Mouse (Mus musculus): ENCODE results near the gene Nfkb1.

Nfkb1 gene

DNA sequence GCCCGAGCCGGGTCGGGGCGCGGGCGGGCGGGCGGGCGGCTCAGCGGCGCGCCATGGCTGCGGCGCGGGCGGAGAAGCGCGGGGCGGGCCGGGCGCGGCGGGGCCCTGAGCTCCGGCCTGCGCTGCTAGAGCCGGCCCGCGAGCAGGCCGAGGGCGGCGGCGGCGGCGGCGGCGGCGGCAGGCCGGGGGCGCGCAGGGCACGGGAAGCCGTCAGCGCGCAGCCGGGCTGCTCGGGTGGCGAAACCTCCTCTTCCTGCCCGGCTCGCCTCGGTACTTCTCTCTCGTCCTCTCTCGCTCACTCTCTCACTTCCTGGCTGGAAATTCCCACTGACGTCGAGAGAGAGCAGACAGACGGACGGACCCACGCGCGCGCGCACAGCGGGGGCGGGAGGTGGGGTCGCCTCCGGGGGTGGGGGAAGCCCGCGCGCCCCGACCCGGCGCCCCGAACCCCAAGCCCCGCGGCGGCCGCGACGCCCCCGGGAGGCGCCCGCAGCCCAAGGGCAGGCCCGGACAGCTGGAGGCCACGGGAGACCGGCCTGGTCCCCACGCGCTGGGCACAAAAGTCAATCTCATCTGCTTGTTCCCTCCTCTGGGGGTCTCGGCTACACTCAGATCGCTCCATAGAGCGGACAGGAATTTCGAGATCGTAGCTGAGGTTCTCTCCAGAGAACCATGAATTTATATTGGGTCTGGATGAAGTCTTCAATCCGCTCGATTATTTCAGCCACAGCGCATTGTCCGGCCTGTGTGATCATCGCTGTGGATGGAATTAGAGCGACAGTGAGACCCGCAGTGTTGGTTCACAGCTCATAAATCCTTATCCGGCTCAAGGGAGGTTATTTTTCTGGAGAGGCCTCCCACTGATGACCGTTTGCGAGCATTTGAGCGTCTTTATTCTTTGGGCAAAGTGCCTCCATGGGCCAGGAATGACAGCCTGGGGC lies at the start of gene Nfkb1:
TSS of gene Nfkb1 (minus strand) at position 357 of the 941 bp plus-strand sequence.
- DNase-seq (ENCODE audit: extremely low spot score, low read depth, low spot score): peak; percentile 52

DNA sequence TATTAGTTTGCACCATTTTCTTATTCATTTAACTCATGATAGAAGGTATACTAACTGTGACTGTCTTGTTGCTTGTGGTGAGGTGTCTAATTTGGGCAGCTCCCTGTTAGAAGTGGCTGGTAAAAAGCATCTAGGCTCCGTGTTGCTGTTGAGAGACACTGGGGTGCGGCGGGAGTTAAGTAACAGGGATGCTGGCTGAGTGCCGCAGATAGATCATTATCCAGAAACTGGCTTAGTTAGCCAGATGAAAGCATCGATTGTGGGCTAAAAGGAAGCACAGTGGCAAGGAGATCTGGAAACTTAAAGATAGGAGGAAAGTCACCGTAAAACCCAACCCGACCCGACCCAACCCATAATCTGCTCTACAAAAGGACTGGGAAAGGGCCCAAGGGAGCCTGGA lies 49.4 kb upstream of the Nfkb1 start:
- DNase-seq (ENCODE audit: extremely low spot score, low read depth, low spot score): no peak

DNA sequence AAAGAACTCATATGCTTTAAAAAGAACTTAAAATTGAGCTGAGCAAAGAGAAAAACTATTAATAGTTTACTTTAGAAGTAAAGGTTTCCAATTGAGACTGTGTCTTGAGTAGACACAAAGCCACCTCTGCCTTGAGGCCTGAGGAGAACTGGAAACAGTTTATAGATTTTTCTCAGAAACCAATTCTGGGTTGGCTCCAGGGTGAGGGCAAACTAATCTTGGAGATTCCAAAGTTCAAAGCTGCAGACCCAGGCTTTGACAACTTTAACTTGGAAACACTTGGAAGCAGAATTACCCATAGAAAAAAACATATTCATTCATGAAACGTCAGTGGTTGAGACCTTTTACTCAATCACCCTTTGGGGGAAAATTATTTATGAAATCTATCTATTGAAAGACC lies 43.4 kb upstream of the Nfkb1 start:
- no peak for DNase-seq (ENCODE audit: extremely low spot score, low read depth, low spot score)

DNA sequence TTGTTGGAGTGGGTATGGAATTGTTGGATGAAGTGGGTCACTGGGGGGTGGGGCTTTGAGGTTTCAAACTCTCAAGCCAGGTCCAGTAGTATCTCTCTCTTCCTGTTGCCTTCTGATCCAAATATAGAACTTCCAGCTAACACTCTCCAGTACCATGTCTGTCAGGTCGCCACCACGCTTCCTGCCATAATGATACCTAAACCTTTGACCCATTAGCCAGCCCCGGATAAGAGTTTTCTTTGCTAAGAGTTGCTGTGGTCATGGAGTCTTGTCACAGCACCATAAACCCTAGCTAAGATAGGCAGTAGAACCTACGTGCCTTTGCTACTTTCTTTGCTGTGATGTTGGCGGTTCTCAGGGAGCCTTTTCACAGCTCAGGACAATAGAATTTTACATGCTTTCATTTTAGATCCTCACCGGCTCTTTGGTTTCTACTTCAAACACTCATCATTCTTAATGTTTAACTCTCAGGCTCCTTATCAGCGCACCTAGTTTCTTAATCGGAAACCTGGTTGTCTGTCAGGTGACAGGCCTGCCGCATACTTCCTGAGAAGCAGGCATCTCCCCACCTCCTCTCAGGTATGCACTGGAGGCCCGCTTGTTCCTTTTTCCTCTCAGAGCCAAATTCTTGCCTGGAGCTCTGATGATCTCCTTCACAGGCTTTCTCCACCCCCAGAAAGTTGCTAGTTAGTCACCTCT lies 41.5 kb upstream of the Nfkb1 start:
- DNase-seq (ENCODE audit: extremely low spot score, low read depth, low spot score): no peak

DNA sequence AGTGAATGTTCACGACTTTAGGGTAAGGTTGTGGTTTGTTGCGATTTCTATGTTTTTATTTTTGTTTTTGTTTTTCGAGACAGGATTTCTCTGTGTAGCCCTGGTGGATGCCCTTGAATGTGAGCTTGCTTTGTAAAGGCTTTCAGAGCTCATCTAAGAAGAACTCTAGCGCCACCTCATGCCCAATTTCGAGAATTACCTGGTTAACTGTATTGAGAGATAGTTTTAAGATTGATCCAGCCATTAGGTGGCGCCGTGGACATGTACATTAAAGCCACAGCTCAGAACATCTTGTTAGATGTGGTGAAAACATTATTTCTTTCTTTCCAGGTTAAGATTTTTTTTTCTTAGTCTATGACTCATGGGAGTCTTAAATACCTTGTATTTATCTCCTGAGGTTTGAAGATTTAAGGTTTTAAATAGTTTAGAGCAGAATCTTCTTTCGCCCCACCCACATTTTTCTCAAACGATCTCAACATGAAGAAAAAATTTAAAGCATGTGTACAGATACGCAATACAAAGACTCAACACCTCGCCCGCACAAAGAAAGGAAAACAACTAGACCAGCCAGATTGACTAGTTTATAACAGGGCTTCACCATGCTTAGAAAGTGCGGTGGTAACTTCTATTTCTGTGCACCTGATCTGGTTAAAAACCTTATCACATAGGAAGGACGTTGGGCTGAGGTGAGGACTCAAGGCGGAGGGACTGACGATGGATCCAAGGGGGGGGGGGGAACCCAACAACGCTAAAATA lies 40.1 kb upstream of the Nfkb1 start:
- peak; percentile 97 for DNase-seq (ENCODE audit: extremely low spot score, low read depth, low spot score)

DNA sequence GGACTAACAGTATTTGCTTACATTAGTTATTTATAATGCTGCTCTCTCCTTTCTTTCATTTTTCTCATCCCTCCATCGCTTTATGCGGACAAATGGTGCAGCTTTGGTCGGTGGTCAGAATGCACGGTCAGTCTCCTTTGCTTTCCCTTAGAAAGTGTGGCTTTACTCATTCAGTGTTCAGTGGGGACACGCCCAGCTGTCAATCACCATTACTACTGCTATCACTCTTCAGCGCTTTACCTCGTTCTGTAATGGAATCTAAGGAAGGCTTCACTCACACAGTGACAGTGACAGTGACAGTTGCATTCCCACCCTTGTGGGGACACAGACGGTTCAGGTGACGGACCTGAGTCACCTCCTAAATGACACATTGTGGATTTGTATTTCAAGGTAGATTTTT lies 39.4 kb upstream of the Nfkb1 start:
- no peak for DNase-seq (ENCODE audit: extremely low spot score, low read depth, low spot score)

DNA sequence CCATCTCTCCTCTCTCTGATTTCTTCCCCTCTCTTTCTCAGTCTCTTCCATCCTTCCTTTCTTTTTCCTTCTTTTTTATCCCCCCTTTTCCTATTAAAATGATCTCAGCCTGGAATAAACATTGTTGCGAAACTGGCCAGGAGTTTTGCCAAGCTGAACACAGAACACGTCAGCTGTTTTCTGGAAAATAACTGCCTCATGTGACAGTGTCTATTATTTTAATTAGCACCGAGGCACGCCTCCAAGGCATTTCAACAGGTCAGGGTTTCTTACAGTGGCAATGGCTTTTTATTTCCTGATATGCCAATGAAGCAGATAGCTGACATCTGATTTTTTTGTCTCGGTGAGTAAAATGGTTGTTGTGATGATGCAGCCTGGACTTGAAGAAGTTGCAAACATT lies 38.2 kb upstream of the Nfkb1 start:
- no peak for DNase-seq (ENCODE audit: extremely low spot score, low read depth, low spot score)

DNA sequence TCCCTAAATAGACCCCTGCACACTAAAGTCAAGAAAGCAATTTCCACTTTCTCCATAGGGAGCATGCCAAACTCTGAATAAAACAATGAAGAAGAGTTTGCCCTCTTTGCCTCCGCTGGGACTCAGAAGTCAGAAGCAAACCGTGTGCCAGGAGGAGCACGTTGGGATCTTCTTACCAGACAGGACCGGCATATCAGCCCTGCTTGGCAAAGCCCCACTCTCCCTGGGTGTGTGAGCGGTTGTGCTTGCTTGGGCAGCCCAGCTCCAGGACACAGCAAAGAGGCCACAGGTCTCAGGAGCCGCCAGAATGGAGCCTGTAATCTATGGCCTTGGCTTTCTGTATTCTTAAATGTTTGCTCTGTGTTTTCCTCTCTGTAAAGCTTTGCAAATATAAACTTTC lies 37.6 kb upstream of the Nfkb1 start:
- DNase-seq (ENCODE audit: extremely low spot score, low read depth, low spot score): no peak

DNA sequence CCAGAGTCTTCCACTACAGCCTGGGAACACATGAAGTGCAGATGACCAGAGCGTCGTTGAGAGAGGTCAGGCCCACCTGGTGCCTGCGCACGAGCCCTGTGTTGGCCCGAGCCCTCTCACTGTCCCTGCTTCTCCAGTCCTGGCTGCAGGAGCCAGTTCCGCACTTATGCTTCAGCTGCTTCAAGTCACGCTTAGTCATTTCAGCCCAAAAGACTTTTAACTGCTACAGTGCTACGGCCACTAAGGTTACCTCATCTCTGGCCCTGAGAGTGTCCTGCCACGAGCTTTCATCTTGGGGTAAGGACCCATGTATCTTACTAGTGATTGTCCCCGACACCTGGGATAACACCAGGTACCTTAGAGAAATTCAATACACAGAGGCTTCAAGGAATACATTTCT lies 36.0 kb upstream of the Nfkb1 start:
- no peak for DNase-seq (ENCODE audit: extremely low spot score, low read depth, low spot score)

DNA sequence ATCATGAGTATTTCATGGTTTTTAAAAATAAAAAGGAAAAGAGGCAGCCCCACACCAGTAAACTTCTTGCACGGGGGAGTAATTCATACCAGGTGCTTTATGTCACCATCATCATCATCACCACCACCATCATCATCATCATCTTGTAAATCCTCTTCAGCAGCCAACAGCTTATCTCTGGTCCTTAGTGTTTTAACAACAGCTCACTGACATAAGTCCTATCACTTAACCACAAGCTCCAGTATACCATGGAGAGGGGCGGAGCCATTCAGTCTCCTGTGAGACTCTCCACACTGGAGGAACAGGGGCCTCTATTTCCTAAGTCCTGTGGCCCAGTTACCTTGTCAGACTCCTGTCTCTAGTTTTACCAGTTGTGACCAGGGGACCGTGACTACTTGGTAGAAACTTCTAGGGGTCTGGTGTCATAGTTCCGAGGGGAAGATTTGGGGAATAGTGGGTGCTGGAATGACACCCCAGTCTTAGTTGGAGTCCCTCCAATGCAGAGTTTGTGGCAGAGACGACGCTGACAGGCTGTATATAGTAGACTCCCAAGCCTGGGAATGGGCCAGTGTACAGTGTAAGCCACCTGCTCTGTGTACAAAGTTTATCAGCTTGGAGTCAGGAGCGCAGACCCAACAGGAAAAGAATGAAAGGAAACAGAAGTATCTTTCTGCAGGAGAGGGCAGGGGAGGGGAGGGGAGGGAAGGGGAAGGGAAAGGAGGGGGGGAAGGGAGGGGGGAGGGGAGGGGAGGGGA lies 35.4 kb upstream of the Nfkb1 start:
- no peak for DNase-seq (ENCODE audit: extremely low spot score, low read depth, low spot score)

DNA sequence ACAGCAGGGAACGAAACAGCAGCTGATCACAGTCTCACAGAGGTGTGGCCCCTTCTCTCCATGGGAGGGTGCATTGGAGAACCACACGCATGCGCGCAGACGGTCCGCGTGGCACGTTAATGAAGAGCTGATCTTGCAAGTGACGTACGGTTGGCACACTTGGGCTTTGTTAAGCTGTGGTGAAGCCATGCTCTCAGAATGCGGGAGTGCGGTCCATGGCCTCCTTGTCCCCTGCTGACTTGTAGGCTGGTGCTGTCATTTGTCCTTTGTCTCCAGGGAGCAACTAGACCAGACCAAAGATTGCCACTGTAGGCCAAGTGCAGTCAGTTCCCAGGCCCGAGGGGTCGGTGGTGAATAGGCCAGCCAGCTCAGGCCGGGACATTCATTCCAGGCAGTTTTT lies 34.7 kb upstream of the Nfkb1 start:
- no peak for DNase-seq (ENCODE audit: extremely low spot score, low read depth, low spot score)

DNA sequence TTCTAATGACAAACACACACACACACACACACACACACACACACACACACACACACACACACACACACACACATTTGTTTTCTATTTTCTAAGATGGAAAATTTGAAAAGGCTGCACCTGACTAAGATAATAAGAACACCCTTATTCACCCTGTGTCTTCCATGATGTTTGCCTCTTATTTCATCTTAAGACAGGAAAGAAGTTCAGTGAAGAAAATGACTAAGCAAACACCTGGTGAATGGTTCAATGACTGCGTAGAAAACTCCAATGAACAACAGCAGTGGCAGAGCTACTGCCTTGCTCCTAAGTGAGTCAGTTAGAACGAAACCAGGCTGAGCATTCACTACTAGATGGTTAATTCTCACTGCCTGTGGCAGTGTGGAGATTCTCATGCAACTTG lies 30.8 kb upstream of the Nfkb1 start:
- DNase-seq (ENCODE audit: extremely low spot score, low read depth, low spot score): no peak

DNA sequence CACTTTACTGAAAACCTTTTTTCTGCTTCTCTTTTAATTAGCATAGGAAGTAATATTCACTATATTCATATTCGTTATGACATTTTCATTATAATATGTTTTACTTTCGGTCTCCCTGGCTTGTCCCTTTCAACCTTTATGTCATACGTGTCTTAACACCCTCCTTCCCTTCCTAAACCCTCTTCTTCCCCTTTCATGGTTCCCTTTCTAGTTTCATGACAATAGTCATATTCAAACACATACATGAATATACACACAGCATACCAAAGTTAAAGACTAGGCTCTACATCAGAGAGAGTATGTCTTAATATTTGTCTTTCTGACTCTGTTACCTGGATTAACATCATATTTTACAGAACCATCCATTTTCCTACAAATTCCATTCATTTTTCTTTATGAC lies 28.6 kb upstream of the Nfkb1 start:
- no peak for DNase-seq (ENCODE audit: extremely low spot score, low read depth, low spot score)

DNA sequence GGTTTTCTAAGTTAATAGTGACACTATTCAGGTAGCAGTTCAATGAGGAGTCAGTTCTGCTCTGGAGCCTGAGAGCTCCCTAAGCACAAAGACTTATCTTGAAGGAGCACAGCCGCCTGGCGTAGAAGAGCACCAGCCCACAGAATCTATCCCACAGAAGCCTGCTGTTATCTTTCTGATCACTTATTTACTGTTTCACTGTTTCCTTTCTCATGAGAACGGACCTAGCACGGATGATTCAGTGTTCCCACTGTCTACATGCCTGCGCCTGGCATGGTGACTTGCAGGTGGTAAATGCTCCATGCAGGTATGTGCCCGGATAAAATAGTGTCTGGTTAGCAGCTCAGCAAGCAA lies 27.8 kb upstream of the Nfkb1 start:
- DNase-seq (ENCODE audit: extremely low spot score, low read depth, low spot score): no peak

DNA sequence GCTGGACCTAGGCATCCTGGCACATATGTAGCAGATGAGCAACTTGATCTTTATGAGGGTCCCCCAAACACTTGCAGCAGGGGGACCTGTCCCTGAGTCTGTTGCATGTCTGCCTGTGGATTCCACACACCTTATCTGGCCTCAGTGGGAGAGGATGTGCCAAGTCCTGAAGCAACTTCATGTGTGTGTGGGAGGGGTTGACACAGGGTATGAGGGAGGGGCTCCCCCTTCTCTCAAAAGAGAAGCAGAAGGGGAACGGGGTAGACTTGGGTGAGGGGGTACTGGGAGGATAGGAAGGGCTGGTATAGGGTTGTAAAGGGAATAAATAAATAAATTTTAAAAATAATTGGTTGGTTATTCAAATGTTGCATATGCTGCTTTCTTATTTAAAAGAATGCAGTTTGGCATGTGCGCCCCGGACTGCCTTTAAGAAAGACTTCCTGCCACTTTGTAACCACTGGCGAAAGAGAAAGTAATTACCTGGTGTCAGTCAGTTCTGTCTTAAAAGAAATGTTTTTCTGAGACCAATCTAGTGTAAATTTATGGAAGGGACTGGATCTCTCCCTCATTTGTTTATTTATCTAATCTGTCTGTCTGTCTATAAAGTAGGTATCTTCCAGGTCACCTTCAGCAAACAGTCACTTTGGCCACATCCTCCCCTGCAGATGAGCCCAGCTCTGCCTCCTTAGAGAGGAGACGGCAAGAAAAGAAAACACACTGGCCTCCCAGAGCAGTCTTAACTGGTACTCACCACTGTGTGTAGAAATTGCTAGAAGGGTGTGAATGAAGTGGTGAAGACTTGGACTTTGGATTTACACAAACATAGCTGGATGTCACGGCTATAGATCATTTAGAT lies 27.2 kb upstream of the Nfkb1 start:
- DNase-seq (ENCODE audit: extremely low spot score, low read depth, low spot score): no peak

DNA sequence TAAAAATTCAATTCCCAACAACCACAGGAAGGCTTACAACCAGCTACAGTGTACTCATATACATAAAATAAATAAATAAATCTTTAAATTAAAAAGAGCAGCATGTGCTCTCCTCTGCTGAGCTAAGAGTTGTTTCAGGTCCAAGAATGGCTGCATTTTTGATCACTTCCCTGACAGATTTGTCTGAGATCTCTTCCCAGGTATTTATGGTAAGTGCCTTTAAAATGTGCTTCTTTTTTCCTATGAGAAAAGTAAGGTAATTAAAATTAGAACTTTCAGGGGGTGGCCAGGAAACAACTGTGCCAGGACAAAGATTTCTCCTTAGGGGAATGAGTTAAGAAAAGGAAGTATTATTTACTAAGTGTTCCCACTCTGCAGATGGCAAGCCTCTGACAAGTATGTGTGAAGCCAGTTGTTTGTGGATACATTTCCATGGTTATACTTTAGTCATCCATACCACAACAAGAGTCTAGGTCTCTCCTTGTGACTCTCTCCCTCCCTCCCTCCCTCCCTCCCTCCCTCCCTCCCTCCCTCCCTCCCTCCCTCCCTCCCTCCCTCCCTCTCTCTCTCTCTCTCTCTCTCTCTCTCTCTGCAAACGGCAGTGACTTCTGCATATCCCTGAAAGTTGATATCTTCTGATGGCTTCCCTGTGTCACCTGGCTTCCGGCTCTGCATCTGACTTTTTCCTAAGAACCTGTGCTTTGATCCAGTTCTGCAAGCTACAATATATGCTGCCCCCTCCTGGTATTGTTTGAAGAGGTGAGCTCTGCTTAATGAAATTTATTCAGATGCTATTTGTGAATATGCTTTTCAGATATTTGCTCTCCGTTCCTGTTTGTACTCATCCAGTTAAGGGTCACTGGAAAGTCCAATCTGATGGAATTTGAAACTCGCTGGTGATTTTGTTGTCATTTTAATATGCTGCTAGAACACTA lies 21.9 kb upstream of the Nfkb1 start:
- no peak for DNase-seq (ENCODE audit: extremely low spot score, low read depth, low spot score)

DNA sequence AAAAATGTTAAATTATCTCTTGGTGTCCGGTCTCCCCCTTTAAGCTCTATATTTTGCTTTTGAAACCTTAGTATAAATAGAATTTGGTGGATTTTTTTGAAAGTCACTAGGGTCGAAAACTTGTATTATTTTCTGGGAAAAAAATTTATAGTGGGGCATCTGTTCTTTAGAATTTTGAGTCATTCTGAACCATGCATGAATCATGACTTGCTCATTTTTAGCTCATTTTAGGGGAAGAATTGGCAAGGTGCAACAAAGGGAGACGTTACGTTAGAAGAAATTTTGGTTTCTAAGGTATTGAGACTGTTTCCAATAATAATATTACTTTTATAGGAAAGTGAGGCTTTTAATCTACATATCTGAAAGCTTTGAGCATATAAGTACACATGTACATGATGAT lies 20.3 kb upstream of the Nfkb1 start:
- DNase-seq (ENCODE audit: extremely low spot score, low read depth, low spot score): no peak

DNA sequence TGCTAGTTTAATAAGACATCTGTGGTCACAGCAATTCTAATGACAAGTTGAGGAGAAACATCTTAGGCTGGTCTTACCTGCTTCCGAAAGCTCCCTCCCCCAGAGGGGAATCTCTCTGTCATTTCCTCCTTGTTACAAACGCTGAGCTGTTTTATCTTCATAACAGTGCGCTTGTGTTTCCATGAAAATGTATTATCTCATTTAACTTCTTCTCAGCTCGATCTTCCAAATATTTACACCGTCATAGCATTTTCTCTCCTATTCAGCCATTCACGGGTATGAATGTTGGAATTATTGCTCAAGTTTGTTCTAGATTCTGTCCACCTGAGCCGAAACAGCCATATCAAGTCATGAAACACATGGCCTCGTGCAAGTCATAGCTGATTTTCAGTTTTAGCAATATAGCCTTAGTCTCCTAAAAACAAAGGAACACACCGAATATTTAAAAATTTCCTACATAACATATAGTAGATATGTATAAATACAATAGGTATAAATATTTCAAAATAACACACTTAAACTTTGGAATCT lies 19.8 kb upstream of the Nfkb1 start:
- DNase-seq (ENCODE audit: extremely low spot score, low read depth, low spot score): no peak

DNA sequence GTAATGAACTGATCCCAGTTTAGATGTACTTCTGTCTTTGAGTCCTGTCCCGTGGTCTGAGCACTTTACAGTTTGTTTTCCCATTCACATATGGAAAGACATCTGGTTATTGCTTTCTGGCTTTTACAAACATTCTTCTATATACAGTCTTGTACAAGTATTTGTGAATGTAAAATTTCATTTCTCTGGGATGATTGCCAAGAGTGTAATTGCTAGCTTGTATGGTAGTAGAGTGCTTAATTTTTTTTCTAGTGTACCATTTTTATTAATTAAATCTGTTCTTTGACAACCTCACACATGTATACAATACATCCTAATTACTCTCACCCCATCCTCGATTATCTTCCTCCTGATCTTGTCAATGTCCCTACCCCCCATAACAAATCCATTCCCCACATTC lies 12.0 kb upstream of the Nfkb1 start:
- no peak for DNase-seq (ENCODE audit: extremely low spot score, low read depth, low spot score)

Data from hindlimb bud, embryonic 11.5 days (tissue).